Mouse (Mus musculus): ENCODE data around the gene Olfr1390.
"Not testable (repeated sequence)": the region's sequence is repeated elsewhere in the genome, so short reads cannot be mapped to it uniquely, and the experiment has no call there.

Gene Olfr1390

DNA sequence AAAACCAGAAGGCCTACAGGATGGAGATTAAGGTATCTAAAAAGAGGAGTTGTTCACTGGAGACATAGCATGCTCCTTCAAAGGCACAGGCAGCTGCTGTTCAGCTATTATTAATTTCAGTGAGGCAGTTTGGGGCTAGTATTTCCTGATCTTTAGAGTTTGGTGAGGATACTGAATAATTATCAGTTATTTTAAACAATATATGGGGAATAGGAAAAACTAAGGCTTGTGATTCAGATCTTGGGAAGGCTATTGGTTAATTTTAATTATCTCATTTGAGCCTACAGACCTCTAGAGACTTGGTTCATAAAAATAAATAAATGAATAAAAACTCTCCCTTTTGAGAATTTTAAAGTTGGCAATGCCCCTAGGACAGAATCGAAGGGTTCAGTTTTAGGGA, at the start of gene Olfr1390:
Olfr1390 (plus strand) TSS at position 301 of the 400 bp plus-strand sequence.
- DNase-seq (ENCODE audit: low read depth, low spot score): no peak

- no peak for DNase-seq (ENCODE audit: low read depth, low spot score)
Measured at GRCm38 (mm10) chr11:49287251-49287650, 47.7 kb upstream of the Olfr1390 start.

DNA sequence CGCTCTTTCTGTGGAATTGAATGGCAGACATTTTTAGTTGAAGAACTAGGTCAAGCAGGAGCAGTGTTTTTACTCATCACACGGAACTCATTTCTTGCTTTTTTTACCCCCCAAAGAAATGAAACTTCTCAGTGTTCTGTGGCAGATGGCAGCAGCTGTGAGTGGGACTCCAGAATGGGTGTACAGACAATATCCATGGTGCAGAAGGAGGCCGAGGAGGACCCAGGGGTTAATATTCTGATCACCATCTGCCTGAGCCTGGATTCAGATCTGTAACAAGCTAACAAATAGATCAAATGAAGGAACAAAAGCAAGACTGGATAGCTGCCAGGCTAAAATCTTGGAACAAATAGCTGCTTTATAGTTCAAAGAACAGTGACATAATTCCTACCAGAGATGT, 42.2 kb upstream of the Olfr1390 start:
- no peak for DNase-seq (ENCODE audit: low read depth, low spot score)

- no peak for DNase-seq (ENCODE audit: low read depth, low spot score)
Measured at GRCm38 (mm10) chr11:49304441-49304840, 30.5 kb upstream of the Olfr1390 start, which contains the start of gene Olfr10. Gene Olfr10 (plus strand): TSS chr11:49304741.

- DNase-seq (ENCODE audit: low read depth, low spot score): not testable (repeated sequence)
Measured at GRCm38 (mm10) chr11:49308547-49308946, 26.4 kb upstream of the Olfr1390 start.

DNA sequence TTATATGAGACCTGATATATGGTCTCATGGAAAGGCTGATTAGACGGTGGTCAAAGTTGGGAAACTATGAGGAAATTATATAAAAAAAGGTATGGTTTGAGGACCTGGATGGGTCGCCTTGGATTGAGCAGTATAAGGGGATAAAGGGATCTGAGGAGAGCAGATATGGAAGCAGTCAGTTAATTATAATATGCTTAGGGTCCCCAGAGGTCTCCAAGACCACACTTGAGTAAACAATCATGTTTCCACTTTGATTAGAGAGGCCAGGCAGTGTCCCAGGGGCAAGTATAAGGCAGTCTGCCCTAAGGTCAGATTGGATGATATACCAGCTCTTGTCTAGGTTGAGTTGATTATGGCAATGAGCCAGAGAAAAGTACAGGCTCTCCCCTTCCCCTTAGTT, 12.5 kb upstream of the Olfr1390 start, which contains the start of gene Olfr1391:
Olfr1391 (plus strand) TSS at position 301 of the 400 bp plus-strand sequence.
- DNase-seq (ENCODE audit: low read depth, low spot score): no peak

GRCm38 (mm10) chr11:49326726-49327125, 8.3 kb upstream of the Olfr1390 start:
- no peak for DNase-seq (ENCODE audit: low read depth, low spot score)

DNA sequence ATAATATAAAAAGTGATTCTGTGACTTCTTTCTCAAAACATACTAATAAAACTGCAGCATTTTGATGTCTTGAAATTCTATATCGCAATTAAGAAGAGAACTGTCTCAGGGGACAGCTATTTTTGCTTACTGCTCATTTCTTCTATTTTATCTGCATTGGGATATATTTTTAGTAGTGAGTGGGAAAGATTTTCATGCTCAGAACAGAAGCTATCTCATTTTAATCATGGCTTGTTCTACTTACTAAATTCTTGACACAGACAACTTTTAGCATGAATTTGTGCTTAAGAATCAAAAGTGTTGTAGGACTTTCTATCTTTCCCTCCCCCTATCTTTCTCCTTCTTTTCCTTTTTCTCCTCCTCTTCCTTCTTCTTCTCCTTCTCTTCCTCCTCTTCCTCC, 5.3 kb upstream of the Olfr1390 start:
- no peak for DNase-seq (ENCODE audit: low read depth, low spot score)

GRCm38 (mm10) chr11:49337150-49337832, 2.3 kb downstream of the Olfr1390 start:
- no peak for DNase-seq (ENCODE audit: low read depth, low spot score)

DNA sequence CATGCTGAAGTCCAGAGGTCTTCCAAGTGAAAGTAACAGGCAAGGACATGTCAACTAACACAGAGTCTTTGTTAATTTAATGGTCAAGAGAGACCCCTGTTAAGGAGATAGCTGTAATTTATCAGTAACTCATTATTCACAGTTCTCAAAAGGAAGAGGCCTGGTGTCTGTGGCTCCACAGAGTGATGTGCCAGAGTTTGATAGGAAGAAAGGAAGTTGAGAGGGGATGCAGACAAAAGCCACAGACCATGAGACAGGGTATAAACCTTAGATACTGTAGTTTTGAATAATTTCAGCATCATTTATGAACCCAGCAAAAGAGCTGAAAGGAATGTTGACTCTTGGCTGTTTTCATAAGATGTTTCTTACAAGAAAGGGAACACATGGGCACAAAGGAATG, 48.1 kb downstream of the Olfr1390 start:
- DNase-seq (ENCODE audit: low read depth, low spot score): no peak

DNA sequence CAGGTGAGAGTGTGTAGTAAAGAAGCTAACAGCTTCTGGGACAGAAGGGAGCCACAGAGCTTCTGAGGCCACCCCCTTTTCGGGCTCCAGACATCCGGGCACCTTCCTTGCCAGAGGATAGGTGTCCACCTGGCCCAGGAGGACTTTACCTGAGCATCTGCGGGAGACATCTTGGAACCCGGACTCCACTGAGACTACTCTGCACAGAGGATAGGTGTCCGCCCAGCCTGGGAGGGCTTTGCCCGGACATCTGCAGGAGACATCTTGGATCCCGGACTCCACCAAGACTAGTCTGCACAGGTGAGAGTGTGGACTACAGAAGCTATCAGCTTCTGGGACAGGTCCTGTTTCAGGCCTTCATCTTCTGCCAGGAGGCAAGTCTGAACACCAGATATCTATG, 51.1 kb downstream of the Olfr1390 start:
- not testable (repeated sequence) for DNase-seq (ENCODE audit: low read depth, low spot score)

Data from CD4-positive helper T cell, adult 2 months (primary cell).